Mouse (Mus musculus) midbrain, embryonic 15.5 days (tissue): ENCODE measurements around the gene Meox1. TPM values are rescaled to one million over a fixed set of nuclear protein-coding genes. Genes with fewer than 3 reads are reported as not detected.

Experiments
- ATAC-seq: fragments of 200-750 bp; cut with Nextera tagmentation; replicated peaks from 2 replicates; pipeline ENCODE4 v1.8.0; 2017; ENCODE audit warnings: moderate TSS enrichment
- H3K27ac ChIP-seq: fragments of 300-500 bp; sonication (generic); 2 replicates; pipeline ENCODE4 v1.5.1; 2015; ENCODE audit warnings: mild to moderate bottlenecking, inconsistent platforms
- H3K27me3 ChIP-seq: fragments of 300-500 bp; sonication (generic); replicated peaks from 2 replicates; pipeline ENCODE4 v1.6.1; 2015; ENCODE audit warnings: inconsistent platforms
- H3K36me3 ChIP-seq: fragments of 300-500 bp; sonication (generic); replicated peaks from 2 replicates; pipeline ENCODE4 v1.6.1; 2015; ENCODE audit warnings: inconsistent platforms
- H3K4me1 ChIP-seq: fragments of 300-500 bp; sonication (generic); 2 replicates; pipeline ENCODE4 v1.6.1; 2015; ENCODE audit warnings: inconsistent platforms
- H3K4me2 ChIP-seq: fragments of 300-500 bp; sonication (generic); 2 replicates; pipeline ENCODE4 v1.6.1; 2015; ENCODE audit warnings: inconsistent platforms, mild to moderate bottlenecking, moderate library complexity
- H3K4me3 ChIP-seq: fragments of 300-500 bp; sonication (generic); 2 replicates; pipeline ENCODE4 v1.5.1; 2015; ENCODE audit warnings: mild to moderate bottlenecking, inconsistent platforms
- H3K9ac ChIP-seq: fragments of 300-500 bp; sonication (generic); 2 replicates; pipeline ENCODE4 v1.6.1; 2015; ENCODE audit warnings: mild to moderate bottlenecking, inconsistent platforms
- H3K9me3 ChIP-seq: fragments of 300-500 bp; sonication (generic); 2 replicates; pipeline ENCODE4 v1.6.1; 2016; ENCODE audit warnings: inconsistent platforms
- WGBS: fragments of 180-500 bp; shearing (Covaris S2); methylation state at CpG from one replicate; pipeline ENCODE4 v1.1.7; 2015; ENCODE audit warnings: mixed read lengths; 5-methylcytosine and 5-hydroxymethylcytosine counted together
- polyA plus RNA-seq: library from polyadenylated mRNA; unstranded; fragments of >200 nt; fragmentation: Nextera tagmentation; extraction: Ambion mirVana; gene quantifications from 2 replicates; pipeline ENCODE4 v1.2.1, GENCODE M21; 2015

Meox1 gene
- polyA plus RNA-seq, 1 experiment from 2014 or later, result 0.57 TPM

DNA sequence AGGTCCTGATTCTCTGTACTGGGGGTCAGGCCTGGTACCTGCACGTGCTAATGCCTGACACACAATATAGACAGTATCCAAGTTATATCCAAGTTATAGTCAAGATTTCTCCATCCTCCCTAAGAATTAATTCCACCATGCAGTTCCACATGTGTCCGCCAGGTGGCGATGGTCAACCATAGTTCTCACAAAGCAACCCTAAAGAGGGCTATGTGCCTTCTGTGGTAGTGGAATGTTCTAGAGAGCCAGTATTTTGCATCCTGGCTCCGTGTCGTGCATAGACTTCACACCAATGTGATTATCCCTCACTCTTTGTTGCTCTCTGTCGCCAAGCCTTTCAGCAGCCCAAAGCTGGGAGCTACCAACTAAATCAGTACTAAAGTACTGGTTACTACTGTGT, 25.5 kb upstream of the Meox1 start:
- Histone ChIP-seq H3K9me3 (no peaks in the 10 kb centered on the region), H3K36me3 (no peaks in the 10 kb centered on the region), H3K9ac (no peak overlapping the region), H3K4me1 (no peaks in the 10 kb centered on the region; the same call in 1 of the 2 replicates), H3K27ac (no peak overlapping the region), H3K27me3 (peaks cover 20% of the 10 kb centered on the region), H3K4me2 (no peak overlapping the region), H3K4me3 (no peak overlapping the region)
- WGBS, result under 1% methylated on average over 6 of the region's 6 CpGs
- no peak; the same call in 1 of the 2 replicates for ATAC-seq

DNA sequence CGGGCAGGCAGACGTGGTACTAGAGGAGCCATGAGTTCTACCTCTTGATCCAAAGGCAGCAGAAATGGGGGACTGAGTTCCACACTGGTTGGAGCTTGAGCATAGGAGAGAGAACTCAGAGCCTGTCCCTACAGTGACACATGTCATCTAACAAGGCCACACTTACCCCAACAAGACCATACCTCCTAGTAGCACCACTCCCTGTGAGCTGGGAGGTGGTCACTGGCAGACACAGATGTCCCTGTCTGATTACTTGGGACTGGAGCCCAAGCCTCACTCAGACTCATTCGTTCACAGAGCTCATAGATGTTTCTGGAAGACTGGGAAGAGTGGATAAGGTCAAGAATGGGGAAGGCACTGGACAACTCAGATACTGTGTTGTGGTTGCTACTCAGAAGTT, 24.4 kb upstream of the Meox1 start:
- H3K27me3 ChIP-seq, result peaks cover 20% of the 10 kb centered on the region
- no peak overlapping the region for H3K4me2 ChIP-seq
- H3K4me3 ChIP-seq, result no peak overlapping the region
- H3K9me3 ChIP-seq, result no peaks in the 10 kb centered on the region
- whole genome bisulfite sequencing, result 64% methylated on average over 3 of the region's 3 CpGs
- no peak for ATAC-seq
- no peak overlapping the region for H3K9ac ChIP-seq
- no peaks in the 10 kb centered on the region for H3K36me3 ChIP-seq
- no peaks in the 10 kb centered on the region; the same call in 1 of the 2 replicates for H3K4me1 ChIP-seq
- no peak overlapping the region for H3K27ac ChIP-seq

DNA sequence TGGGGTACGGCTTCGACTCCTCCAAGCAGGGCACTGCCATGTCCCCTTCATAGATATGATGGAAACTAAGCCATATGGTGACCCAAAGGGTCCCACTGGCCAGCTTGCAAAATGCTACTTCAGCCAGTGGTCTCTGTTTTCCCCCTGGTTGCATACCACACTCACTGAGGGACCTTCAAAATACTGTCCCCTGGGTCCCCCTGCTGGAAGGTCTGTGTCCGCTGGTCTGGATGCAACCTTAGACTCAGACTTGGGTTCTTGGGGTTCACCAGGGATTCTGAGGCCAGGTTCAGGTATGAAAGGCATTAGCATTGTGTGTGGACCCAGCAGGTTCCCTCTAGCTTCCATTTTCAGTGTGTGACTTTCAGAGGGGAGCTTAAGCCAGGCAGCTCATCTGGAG, 22.6 kb upstream of the Meox1 start:
- no peak overlapping the region for H3K4me3 ChIP-seq
- no peaks in the 10 kb centered on the region for H3K36me3 ChIP-seq
- no peak overlapping the region for H3K27ac ChIP-seq
- H3K4me1 ChIP-seq, result no peaks in the 10 kb centered on the region; the same call in 1 of the 2 replicates
- 70% methylated on average over 3 of the region's 3 CpGs for WGBS
- peaks cover 20% of the 10 kb centered on the region for H3K27me3 ChIP-seq
- no peak overlapping the region for H3K4me2 ChIP-seq
- H3K9me3 ChIP-seq, result no peaks in the 10 kb centered on the region
- ATAC-seq, result no peak
- no peak overlapping the region for H3K9ac ChIP-seq

DNA sequence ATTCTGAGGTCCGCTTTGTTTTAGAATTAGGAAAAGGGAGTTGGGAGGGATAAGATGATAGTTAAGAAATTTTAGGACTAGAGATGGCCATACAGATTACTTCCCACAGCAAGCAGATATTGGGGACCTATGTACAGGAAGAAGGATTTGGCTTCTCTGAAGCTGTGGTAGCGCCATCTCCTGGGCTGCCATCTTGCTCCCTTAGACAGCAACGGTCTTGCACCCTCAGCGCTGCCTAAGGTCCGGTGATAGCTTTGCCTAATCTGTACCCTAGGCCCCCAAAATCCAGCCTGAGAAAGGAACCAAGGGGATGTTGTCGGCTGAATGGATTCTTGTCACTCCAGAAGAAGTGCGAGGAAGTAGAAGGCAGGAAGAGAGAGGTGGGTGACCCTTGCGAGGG, 19.4 kb upstream of the Meox1 start:
- Histone ChIP-seq H3K36me3 (no peaks in the 10 kb centered on the region), H3K4me3 (no peak overlapping the region), H3K9me3 (no peaks in the 10 kb centered on the region), H3K27ac (no peak overlapping the region), H3K4me1 (no peaks in the 10 kb centered on the region; the same call in 1 of the 2 replicates), H3K27me3 (peaks cover 22% of the 10 kb centered on the region), H3K4me2 (no peak overlapping the region), H3K9ac (no peak overlapping the region)
- WGBS, result 67% methylated on average over 8 of the region's 8 CpGs
- no peak for ATAC-seq

DNA sequence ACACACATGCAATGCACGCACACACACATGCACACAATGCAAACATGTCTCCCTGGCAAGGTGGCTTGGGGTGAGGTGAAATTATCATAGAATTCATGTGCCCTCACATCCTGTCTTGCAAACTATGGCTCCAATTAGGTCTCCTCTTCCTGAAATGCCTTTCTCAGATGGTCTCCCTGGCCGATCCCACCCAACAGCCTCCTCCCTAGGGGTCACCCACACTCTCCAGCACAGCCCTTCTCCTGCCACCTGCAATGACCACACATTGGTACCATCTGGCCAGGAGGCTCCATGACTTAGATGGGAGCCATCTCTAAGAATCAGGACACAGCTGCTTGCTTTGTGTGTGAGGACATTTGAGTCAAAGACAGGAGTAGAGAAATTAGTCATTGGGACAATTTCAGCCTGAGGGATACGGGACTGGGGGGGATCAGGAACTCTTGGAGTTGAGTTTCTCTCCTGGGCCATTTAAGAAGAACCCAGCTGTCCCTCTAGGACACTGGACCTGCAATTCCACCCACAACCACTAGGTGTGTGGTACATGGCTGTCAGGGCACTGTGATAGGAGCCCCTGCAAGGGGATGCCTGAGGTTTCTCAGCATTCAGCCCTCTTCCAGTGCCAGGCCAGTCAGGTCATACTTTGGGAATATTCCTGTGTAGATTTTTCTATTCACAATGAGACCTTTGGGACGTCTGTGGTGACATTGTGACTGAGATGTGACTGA, 17.8 kb upstream of the Meox1 start:
- H3K27me3 ChIP-seq, result 0 out of 2 replicates have a peak, but pooled peaks cover 11% of the 10 kb centered on the region
- no peaks in the 10 kb centered on the region; the same call in 1 of the 2 replicates for H3K4me1 ChIP-seq
- H3K27ac ChIP-seq, result no peak overlapping the region
- no peak overlapping the region for H3K9ac ChIP-seq
- no peaks in the 10 kb centered on the region for H3K9me3 ChIP-seq
- no peak for ATAC-seq
- H3K4me3 ChIP-seq, result no peak overlapping the region
- WGBS, result 72% methylated on average over 4 of the region's 4 CpGs
- no peak overlapping the region for H3K4me2 ChIP-seq
- no peaks in the 10 kb centered on the region for H3K36me3 ChIP-seq

DNA sequence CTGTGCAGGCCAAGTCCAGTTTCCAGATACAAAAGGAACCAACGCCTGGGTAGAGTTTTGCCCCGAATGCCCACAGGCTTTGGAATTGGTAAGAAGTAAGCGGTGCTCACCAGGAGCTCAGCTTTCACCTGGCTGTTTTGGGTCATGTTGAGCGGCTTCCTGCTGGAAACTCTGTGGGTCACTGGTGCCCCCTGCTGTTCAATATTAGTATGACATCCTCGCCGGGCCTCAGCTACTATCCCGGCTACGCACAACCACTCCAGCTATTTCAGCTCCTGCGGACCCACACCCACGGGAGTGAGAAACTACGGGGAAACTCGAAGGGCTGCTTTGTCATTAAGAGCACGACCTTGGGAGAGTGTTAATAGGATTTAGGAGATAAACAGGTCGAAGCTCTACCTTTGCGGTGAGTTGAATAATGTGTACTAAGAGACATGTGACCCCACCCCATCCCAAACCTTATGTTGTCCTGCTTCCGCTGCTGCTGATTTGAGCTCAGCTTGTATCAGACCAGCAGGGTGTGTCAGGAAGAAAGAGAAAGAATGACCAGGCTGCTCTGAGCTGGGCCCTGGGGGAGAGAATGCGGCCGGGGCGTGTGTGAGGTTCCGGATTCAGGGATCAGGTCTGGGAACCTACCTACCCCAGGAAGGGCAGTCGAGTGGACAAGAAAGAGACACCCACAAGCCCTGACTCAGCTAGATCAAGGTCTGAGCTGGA, 16.2 kb upstream of the Meox1 start:
- H3K9ac ChIP-seq, result no peak overlapping the region
- H3K27ac ChIP-seq, result no peak overlapping the region
- 0 out of 2 replicates have a peak, but pooled peaks cover 3% of the 10 kb centered on the region for H3K27me3 ChIP-seq
- H3K4me1 ChIP-seq, result no peaks in the 10 kb centered on the region
- ATAC-seq, result no peak; the same call in 1 of the 2 replicates
- no peaks in the 10 kb centered on the region for H3K36me3 ChIP-seq
- WGBS, result 23% methylated on average over 21 of the region's 21 CpGs
- H3K4me2 ChIP-seq, result no peak overlapping the region
- H3K4me3 ChIP-seq, result no peak overlapping the region
- no peaks in the 10 kb centered on the region for H3K9me3 ChIP-seq

DNA sequence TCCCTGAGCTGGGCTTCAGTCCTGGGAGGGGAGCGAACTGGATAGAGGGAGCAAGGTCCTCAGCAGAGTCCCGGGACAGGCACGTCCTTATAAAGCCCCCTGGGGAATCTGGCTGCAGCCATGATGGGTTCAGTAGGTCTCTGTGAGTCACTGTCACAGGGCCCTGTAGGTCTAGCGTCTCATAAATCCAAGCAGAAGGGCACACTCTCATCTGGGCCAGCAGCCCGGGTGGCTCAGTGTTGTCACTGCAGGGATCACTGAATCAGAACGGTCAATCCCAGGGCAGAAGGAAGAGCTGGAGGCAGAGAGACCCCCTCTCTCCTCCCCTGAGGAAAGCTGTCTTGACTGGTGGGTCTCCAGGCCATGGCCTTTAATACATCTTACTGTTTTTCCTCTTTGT, 14.6 kb upstream of the Meox1 start:
- WGBS, result 59% methylated on average over 6 of the region's 6 CpGs
- 0 out of 2 replicates have a peak, but pooled peaks cover 3% of the 10 kb centered on the region for H3K27me3 ChIP-seq
- no peak overlapping the region for H3K9ac ChIP-seq
- H3K27ac ChIP-seq, result no peak overlapping the region
- no peak overlapping the region for H3K4me2 ChIP-seq
- no peaks in the 10 kb centered on the region for H3K9me3 ChIP-seq
- no peaks in the 10 kb centered on the region for H3K36me3 ChIP-seq
- no peak for ATAC-seq
- H3K4me3 ChIP-seq, result no peak overlapping the region
- H3K4me1 ChIP-seq, result no peaks in the 10 kb centered on the region

DNA sequence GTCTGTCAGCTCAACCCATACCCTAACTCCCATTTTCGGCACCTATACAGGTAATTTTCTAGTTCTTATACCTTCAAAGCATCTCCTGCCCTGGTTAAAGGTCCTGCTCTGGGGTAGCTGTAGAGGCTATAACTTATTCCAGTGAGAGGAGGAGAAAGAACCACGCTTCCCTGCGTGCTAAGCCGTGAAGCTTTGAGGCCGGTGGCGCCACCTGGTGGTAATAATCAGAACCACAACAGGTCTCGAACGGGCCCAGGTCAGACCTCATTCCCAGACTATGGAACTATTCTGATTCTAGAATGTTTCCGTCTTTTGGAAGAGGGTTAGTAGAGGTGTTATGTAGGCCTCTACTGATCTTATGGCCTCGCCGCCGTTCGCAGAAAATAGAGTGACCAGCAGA, 10.9 kb upstream of the Meox1 start:
- no peak for ATAC-seq
- no peak overlapping the region for H3K4me2 ChIP-seq
- no peaks in the 10 kb centered on the region for H3K4me1 ChIP-seq
- no peak overlapping the region for H3K9ac ChIP-seq
- no peaks in the 10 kb centered on the region for H3K9me3 ChIP-seq
- H3K36me3 ChIP-seq, result no peaks in the 10 kb centered on the region
- H3K27me3 ChIP-seq, result no peaks in the 10 kb centered on the region
- no peak overlapping the region for H3K4me3 ChIP-seq
- WGBS, result 21% methylated on average over 13 of the region's 13 CpGs
- no peak overlapping the region for H3K27ac ChIP-seq

DNA sequence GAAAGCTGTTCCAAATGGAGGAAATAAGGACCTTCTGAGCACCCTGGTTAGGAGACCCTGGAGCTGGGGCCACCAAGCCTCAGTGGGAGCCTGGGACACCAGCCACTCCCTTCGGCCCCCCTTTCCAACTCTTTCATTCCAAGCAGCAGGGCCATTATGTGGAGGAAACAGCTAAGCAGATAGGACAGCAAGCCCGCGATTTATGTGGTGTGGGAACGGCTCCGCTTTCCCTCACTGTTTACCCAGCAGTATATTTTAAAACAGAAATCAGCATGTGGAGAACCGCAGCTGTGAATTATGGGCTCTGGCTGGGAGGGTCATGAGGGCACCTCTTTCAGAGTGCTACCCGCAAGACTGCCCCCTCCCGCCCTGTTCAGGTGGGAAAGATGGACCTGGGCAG, 7.1 kb upstream of the Meox1 start:
- H3K9me3 ChIP-seq, result no peaks in the 10 kb centered on the region
- H3K4me2 ChIP-seq, result no peak overlapping the region
- no peak overlapping the region for H3K27ac ChIP-seq
- 83% methylated on average over 8 of the region's 8 CpGs for WGBS
- no peaks in the 10 kb centered on the region for H3K4me1 ChIP-seq
- no peak for ATAC-seq
- no peaks in the 10 kb centered on the region for H3K27me3 ChIP-seq
- H3K9ac ChIP-seq, result no peak overlapping the region
- H3K4me3 ChIP-seq, result no peak overlapping the region
- H3K36me3 ChIP-seq, result no peaks in the 10 kb centered on the region

DNA sequence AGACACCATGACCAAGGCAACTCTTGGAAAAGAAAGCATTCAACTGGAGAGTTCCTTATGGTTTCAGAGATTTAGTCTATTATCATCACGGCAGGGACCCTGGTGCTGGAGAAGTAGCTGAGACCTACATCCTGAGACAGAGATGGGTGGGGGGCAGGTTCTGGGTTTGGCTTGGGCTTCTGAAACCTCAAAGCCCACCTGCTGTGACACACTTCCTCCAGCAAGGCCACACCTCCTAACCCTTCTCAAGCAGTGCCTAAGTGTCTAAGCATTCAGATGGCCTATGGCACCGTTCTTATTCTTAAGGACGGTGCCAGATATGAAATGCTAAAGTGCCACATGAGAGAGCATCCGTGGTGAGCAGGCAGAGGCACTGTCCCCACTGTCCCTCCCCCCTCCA, 4.2 kb upstream of the Meox1 start:
- no peak overlapping the region for H3K4me3 ChIP-seq
- no peaks in the 10 kb centered on the region for H3K4me1 ChIP-seq
- H3K36me3 ChIP-seq, result no peaks in the 10 kb centered on the region
- H3K4me2 ChIP-seq, result no peak overlapping the region
- no peak overlapping the region for H3K27ac ChIP-seq
- 92% methylated on average over 4 of the region's 4 CpGs for WGBS
- no peak for ATAC-seq
- H3K27me3 ChIP-seq, result 0 out of 2 replicates have a peak, but pooled peaks cover 6% of the 10 kb centered on the region
- no peak overlapping the region for H3K9ac ChIP-seq
- no peaks in the 10 kb centered on the region for H3K9me3 ChIP-seq

DNA sequence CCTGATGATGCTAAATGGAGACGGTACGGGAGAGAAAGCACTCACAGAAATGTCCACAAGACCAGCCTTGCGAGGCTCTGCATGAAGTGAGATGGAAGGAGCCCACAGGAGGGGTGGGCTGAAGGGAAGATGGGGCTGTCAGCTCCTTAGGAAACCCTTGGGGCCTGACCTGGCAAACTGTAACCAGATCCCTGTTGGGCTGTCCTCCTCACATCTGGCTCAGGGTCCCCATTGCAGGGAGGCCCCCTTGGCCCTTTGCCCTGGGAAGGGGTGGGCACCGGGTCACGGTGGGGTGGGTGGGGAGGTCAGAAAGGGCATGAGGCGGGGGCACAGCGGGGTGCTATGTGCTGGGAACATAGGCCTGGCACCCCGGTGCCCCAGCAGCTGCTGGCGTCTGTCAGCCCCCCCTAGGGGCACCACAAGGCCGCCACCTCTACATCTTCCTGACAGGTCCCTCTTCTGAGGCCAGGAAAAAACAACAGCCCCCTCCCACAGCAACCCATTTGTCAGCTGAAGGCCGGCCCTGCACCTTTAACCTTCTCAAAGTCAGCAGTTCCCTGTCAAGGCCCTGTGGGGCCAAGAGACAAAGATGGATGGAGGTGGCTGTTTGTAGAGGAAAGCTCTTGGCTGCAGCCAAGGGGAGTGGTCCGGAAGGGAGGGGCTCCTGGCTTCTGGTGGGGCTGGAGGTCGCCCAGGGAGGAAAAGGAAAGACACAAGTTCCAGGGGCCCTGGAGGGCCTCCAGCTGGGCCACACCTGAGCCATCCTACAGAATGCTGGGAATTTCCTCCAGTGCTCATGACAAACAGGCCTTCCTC, 2.6 kb upstream of the Meox1 start:
- no peak for ATAC-seq
- H3K4me1 ChIP-seq, result peaks cover 1% of the 10 kb centered on the region; the same call in 1 of the 2 replicates
- no peaks in the 10 kb centered on the region for H3K9me3 ChIP-seq
- no peak overlapping the region for H3K9ac ChIP-seq
- WGBS, result 49% methylated on average over 13 of the region's 13 CpGs
- H3K36me3 ChIP-seq, result no peaks in the 10 kb centered on the region
- 0 out of 2 replicates have a peak, but pooled peaks cover 6% of the 10 kb centered on the region for H3K27me3 ChIP-seq
- no peak overlapping the region for H3K4me2 ChIP-seq
- no peak overlapping the region for H3K4me3 ChIP-seq
- no peak overlapping the region for H3K27ac ChIP-seq

DNA sequence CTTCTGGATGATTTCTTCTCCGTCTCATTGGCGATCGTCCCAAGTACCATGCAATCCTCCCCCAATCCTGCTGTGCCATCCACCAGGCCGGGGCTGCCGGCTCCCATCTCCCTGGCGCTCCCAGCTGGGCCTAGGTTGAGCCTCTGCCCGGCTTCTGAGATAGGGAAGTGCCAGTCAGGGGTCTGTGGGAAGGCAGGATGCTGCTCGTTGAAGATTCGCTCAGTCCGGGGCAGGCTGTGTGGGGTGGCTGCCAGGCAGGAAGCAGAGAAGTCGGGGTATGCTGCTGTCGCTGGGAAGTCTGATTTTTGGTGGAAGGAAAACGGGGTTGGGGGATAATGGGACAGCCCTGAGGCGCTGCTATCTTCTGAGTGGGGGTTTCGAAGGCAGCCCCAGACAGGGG, 614 bp downstream of the Meox1 start:
- no peak for ATAC-seq
- no peak overlapping the region for H3K4me2 ChIP-seq
- H3K27me3 ChIP-seq, result 0 out of 2 replicates have a peak, but pooled peaks cover 6% of the 10 kb centered on the region
- H3K9ac ChIP-seq, result no peak overlapping the region
- H3K4me3 ChIP-seq, result no peak overlapping the region
- H3K9me3 ChIP-seq, result no peaks in the 10 kb centered on the region
- WGBS, result 41% methylated on average over 15 of the region's 15 CpGs
- no peak overlapping the region for H3K27ac ChIP-seq
- H3K36me3 ChIP-seq, result no peaks in the 10 kb centered on the region
- peaks cover 20% of the 10 kb centered on the region for H3K4me1 ChIP-seq
